Mouse (Mus musculus): Measurements from ENCODE around the gene Ampd1.
"Not testable (repeated sequence)": the region's sequence is repeated elsewhere in the genome, so short reads cannot be mapped to it uniquely, and the experiment has no call there.

Gene Ampd1

GRCm38 (mm10) chr3:103101194-103101593 lies 27.4 kb downstream of the Ampd1 start:
- in situ Hi-C loops (cut with MboI; ENCODE audit: unreplicated experiment in 2 of 2) = loop anchor here (10.0 kb wide), 1 partner anchor 386 kb away; no protein-coding TSS in a partner anchor

GRCm38 (mm10) chr3:103101909-103102308 lies 28.1 kb downstream of the Ampd1 start:
- in situ Hi-C loops (cut with MboI; ENCODE audit: unreplicated experiment in 2 of 2) = loop anchor here (10.0 kb wide), 1 partner anchor 387 kb away; no protein-coding TSS in a partner anchor

- in situ Hi-C loops (cut with MboI; ENCODE audit: unreplicated experiment in 2 of 2) = loop anchor here (10.0 kb wide), 1 partner anchor 388 kb away; no protein-coding TSS in a partner anchor
These were observed 28.9 kb downstream of the Ampd1 start, which contains the start of gene Dennd2c for GRCm38 (mm10) chr3:103102454-103103390. TSS of gene Dennd2c (plus strand) at chr3:103102604.

- in situ Hi-C loops (cut with MboI; ENCODE audit: unreplicated experiment in 2 of 2) = loop anchor here (10.0 kb wide), 1 partner anchor 393 kb away; no protein-coding TSS in a partner anchor
These were observed 33.9 kb downstream of the Ampd1 start for GRCm38 (mm10) chr3:103107565-103108240.

- in situ Hi-C loops (cut with MboI; ENCODE audit: unreplicated experiment in 2 of 2) = no loop called here
These were observed 38.4 kb downstream of the Ampd1 start for GRCm38 (mm10) chr3:103112216-103112615.

GRCm38 (mm10) chr3:103123636-103124035 lies 49.8 kb downstream of the Ampd1 start:
- in situ Hi-C loops (cut with MboI; ENCODE audit: unreplicated experiment in 2 of 2) = no loop called here

- in situ Hi-C loops (cut with MboI; ENCODE audit: unreplicated experiment in 2 of 2) = no loop called here
These were observed 52.3 kb downstream of the Ampd1 start for GRCm38 (mm10) chr3:103126138-103126537.

- in situ Hi-C loops (cut with MboI; ENCODE audit: unreplicated experiment in 2 of 2) = no loop called here
These were observed 53.4 kb downstream of the Ampd1 start for GRCm38 (mm10) chr3:103127177-103127576.

GRCm38 (mm10) chr3:103127721-103128120 lies 53.9 kb downstream of the Ampd1 start:
- in situ Hi-C loops (cut with MboI; ENCODE audit: unreplicated experiment in 2 of 2) = no loop called here

- in situ Hi-C loops (cut with MboI; ENCODE audit: unreplicated experiment in 2 of 2) = no loop called here
These were observed 54.4 kb downstream of the Ampd1 start for GRCm38 (mm10) chr3:103128251-103128650.

GRCm38 (mm10) chr3:103129367-103130159 lies 55.7 kb downstream of the Ampd1 start:
- in situ Hi-C loops (cut with MboI; ENCODE audit: unreplicated experiment in 2 of 2) = no loop called here

GRCm38 (mm10) chr3:103130236-103130751 lies 56.5 kb downstream of the Ampd1 start:
- in situ Hi-C loops (cut with MboI; ENCODE audit: unreplicated experiment in 2 of 2) = no loop called here

- in situ Hi-C loops (cut with MboI; ENCODE audit: unreplicated experiment in 2 of 2) = no loop called here
These were observed 59.3 kb downstream of the Ampd1 start for GRCm38 (mm10) chr3:103133098-103133497.

GRCm38 (mm10) chr3:103136414-103137077 lies 62.7 kb downstream of the Ampd1 start:
- in situ Hi-C loops (cut with MboI; ENCODE audit: unreplicated experiment in 2 of 2) = no loop called here

GRCm38 (mm10) chr3:103139047-103139446 lies 65.2 kb downstream of the Ampd1 start:
- in situ Hi-C loops (cut with MboI; ENCODE audit: unreplicated experiment in 2 of 2) = no loop called here

GRCm38 (mm10) chr3:103140095-103140838 lies 66.5 kb downstream of the Ampd1 start:
- in situ Hi-C loops (cut with MboI; ENCODE audit: unreplicated experiment in 2 of 2) = not testable (repeated sequence)

GRCm38 (mm10) chr3:103141287-103141686 lies 67.5 kb downstream of the Ampd1 start:
- in situ Hi-C loops (cut with MboI; ENCODE audit: unreplicated experiment in 2 of 2) = no loop called here

GRCm38 (mm10) chr3:103142366-103142765 lies 68.6 kb downstream of the Ampd1 start:
- in situ Hi-C loops (cut with MboI; ENCODE audit: unreplicated experiment in 2 of 2) = no loop called here

- in situ Hi-C loops (cut with MboI; ENCODE audit: unreplicated experiment in 2 of 2) = no loop called here
These were observed 71.5 kb downstream of the Ampd1 start for GRCm38 (mm10) chr3:103145336-103145735.

Data from v-Abl transformed pro-B cells (cell line).